Mouse (Mus musculus) forebrain, embryonic 12.5 days (tissue): ENCODE data around the gene St3gal4. TPM values are rescaled to one million over a fixed set of nuclear protein-coding genes. Genes with fewer than 3 reads are reported as not detected.

ENCODE experiments used
- ATAC-seq: fragments of 200-750 bp; cut with Nextera tagmentation; 2 replicates; pipeline ENCODE4 v1.8.0; 2017; ENCODE audit warnings: moderate TSS enrichment; ENCODE audit not compliant: low FRiP score
- H3K27ac ChIP-seq: fragments of 300-500 bp; sonication (generic); 2 replicates; pipeline ENCODE4 v1.5.1; 2016; ENCODE audit warnings: mild to moderate bottlenecking
- H3K27me3 ChIP-seq: fragments of 300-500 bp; sonication (generic); 2 replicates; pipeline ENCODE4 v1.6.1; 2016; ENCODE audit warnings: mild to moderate bottlenecking
- H3K36me3 ChIP-seq: fragments of 300-500 bp; sonication (generic); replicated peaks from 2 replicates; pipeline ENCODE4 v1.6.1; 2016; ENCODE audit warnings: mild to moderate bottlenecking
- H3K4me1 ChIP-seq: fragments of 300-500 bp; sonication (generic); 2 replicates; pipeline ENCODE4 v1.6.1; 2016
- H3K4me2 ChIP-seq: fragments of 300-500 bp; sonication (generic); 2 replicates; pipeline ENCODE4 v1.6.1; 2016; ENCODE audit warnings: mild to moderate bottlenecking, moderate library complexity
- H3K4me3 ChIP-seq: fragments of 300-500 bp; sonication (generic); replicated peaks from 2 replicates; pipeline ENCODE4 v1.5.1; 2016; ENCODE audit warnings: mild to moderate bottlenecking
- H3K9ac ChIP-seq: fragments of 300-500 bp; sonication (generic); 2 replicates; pipeline ENCODE4 v1.6.1; 2016; ENCODE audit warnings: mild to moderate bottlenecking
- H3K9me3 ChIP-seq: fragments of 300-500 bp; sonication (generic); 2 replicates; pipeline ENCODE4 v1.6.1; 2016
- WGBS: fragments of 180-500 bp; shearing (Covaris S2); methylation state at CpG from one replicate; pipeline ENCODE4 v1.1.7; 2016; 5-methylcytosine and 5-hydroxymethylcytosine counted together
- polyA plus RNA-seq: library from polyadenylated mRNA; unstranded; fragments of >200 nt; fragmentation: Nextera tagmentation; extraction: Ambion mirVana; gene quantifications from 2 replicates; pipeline ENCODE4 v1.2.1, GENCODE M21; 2016

Gene St3gal4
- polyA plus RNA-seq, 1 experiment from 2014 or later = 12.1 TPM

DNA sequence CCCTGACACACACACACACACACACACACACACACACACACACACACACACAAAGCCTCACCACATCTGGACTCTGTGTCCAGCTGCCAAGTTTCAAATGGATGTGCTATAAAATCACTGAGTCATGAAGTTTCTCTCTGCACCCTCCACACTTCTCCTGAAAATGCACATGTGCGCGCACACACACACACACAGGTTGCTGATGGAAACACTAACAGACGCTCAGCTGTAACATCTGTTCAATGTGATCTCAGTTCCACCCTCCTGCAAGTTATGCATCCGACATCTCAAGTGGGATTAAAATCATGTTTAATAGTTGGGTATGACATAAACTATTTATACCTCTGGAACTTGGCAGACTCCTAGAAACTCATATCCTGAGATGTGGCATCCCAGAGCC, 115.0 kb downstream of the St3gal4 start:
- Histone ChIP-seq H3K4me1 (no peaks in the 10 kb centered on the region), H3K9me3 (no peaks in the 10 kb centered on the region), H3K27ac (no peak overlapping the region), H3K9ac (no peak overlapping the region), H3K4me2 (no peak overlapping the region), H3K4me3 (no peak overlapping the region), H3K36me3 (no peaks in the 10 kb centered on the region), H3K27me3 (peaks cover 25% of the 10 kb centered on the region; the same call in 1 of the 2 replicates)
- WGBS = 92% methylated on average over 4 of the region's 4 CpGs
- ATAC-seq = no peak

DNA sequence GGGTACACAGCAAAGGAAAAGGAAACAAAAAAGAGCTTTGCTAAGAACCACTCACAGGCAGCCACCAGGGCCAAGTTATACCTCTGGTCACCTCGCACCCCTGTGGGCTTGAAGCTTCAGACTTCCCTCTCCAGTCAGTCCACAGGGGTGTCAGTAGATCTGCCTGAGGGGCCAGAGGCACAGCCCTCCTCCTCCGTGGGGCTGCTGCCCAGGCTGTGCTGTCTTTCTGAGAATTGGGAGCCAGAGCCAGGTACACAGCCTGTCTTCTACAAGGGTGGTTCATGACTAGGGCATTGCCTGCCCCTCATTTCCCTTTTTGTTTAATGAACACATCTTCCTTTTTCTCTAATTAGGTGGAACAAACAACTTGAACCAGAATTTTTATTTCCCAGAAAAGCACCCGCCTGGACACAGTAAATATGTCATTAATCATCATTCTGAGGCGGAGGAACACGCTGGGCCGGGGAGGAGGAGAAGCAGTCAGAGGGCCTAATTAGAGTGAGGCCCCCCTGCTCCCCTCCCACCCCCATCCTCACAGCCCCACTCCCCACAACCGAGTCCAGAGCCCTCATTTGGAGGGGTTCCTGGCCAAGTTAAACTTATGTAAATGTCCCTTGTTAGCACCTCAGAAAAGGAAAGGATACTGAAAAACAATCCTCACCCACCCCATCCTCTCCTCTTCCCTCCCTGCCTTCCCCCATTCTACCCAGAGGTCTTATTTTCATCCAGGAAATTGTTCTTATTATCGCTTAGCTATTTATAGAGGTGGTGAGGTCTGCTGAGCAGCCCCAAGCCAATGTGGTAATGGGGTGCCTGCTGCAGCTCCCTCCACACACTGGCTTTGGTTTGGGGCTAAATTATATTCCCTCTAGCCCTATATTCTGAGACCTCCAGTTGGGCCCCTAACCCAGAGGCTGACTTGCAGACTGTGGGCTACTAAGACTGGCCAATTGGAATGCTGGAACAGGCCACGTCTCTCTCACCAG, 120.9 kb downstream of the St3gal4 start:
- H3K4me1 ChIP-seq = peaks cover 27% of the 10 kb centered on the region
- H3K9me3 ChIP-seq = no peaks in the 10 kb centered on the region
- WGBS = 38% methylated on average over 9 of the region's 9 CpGs
- no peak overlapping the region for H3K4me2 ChIP-seq
- H3K36me3 ChIP-seq = no peaks in the 10 kb centered on the region
- no peak overlapping the region for H3K9ac ChIP-seq
- H3K4me3 ChIP-seq = no peak overlapping the region
- H3K27me3 ChIP-seq = peaks cover 29% of the 10 kb centered on the region; the same call in 1 of the 2 replicates
- H3K27ac ChIP-seq = no peak overlapping the region
- peak; percentile 27; the same call in 1 of the 2 replicates for ATAC-seq

Other genes starting within 250 kb of the St3gal4 start
- 90.1 and 102 TPM in 2 replicates for gene Dcps, start 56.8 kb upstream of the St3gal4 start, polyA plus RNA-seq
- 81.3 and 82.6 TPM in 2 replicates for gene Srpr, start 80.9 kb upstream of the St3gal4 start, polyA plus RNA-seq
- 11.7 and 11.9 TPM in 2 replicates for gene Tirap, start 81.0 kb upstream of the St3gal4 start, polyA plus RNA-seq
- 45.6 and 49.0 TPM in 2 replicates for gene Foxred1, start 91.8 kb upstream of the St3gal4 start, polyA plus RNA-seq
- 73.9 TPM in 2 replicates for gene Fam118b, start 148.5 kb upstream of the St3gal4 start, polyA plus RNA-seq
- gene Rpusd4, start 148.6 kb upstream of the St3gal4 start, polyA plus RNA-seq = 25.6 and 27.9 TPM in 2 replicates